Mouse (Mus musculus) embryonic facial prominence, embryonic 12.5 days (tissue): ENCODE results near the gene Dclre1c. TPM values are rescaled to one million over a fixed set of nuclear protein-coding genes. Genes with fewer than 3 reads are reported as not detected.

Experiments used
- ATAC-seq: fragments of 200-750 bp; cut with Nextera tagmentation; 2 replicates; pipeline ENCODE4 v1.8.0; 2017; ENCODE audit not compliant: insufficient number of reproducible peaks, insufficient read depth, low FRiP score, low TSS enrichment
- H3K27ac ChIP-seq: fragments of 300-500 bp; sonication (generic); 2 replicates; pipeline ENCODE4 v1.5.1; 2016; ENCODE audit warnings: mild to moderate bottlenecking
- H3K27me3 ChIP-seq: fragments of 300-500 bp; sonication (generic); 2 replicates; pipeline ENCODE4 v1.6.1; 2016; ENCODE audit warnings: mild to moderate bottlenecking, moderate library complexity
- H3K36me3 ChIP-seq: fragments of 300-500 bp; sonication (generic); 2 replicates; pipeline ENCODE4 v1.6.1; 2016; ENCODE audit warnings: mild to moderate bottlenecking
- H3K4me1 ChIP-seq: fragments of 300-500 bp; sonication (generic); 2 replicates; pipeline ENCODE4 v1.6.1; 2016
- H3K4me2 ChIP-seq: fragments of 300-500 bp; sonication (generic); replicated peaks from 2 replicates; pipeline ENCODE4 v1.6.1; 2016; ENCODE audit warnings: mild to moderate bottlenecking, moderate library complexity
- H3K4me3 ChIP-seq: fragments of 300-500 bp; sonication (generic); 2 replicates; pipeline ENCODE4 v1.5.1; 2016; ENCODE audit warnings: mild to moderate bottlenecking
- H3K9ac ChIP-seq: fragments of 300-500 bp; sonication (generic); 2 replicates; pipeline ENCODE4 v1.6.1; 2016; ENCODE audit warnings: mild to moderate bottlenecking, moderate library complexity
- H3K9me3 ChIP-seq: fragments of 300-500 bp; sonication (generic); 2 replicates; pipeline ENCODE4 v1.6.1; 2016; ENCODE audit warnings: mild to moderate bottlenecking, moderate library complexity
- WGBS: fragments of 180-500 bp; shearing (Covaris S2); methylation state at CpG from one replicate; pipeline ENCODE4 v1.1.7; 2016; 5-methylcytosine and 5-hydroxymethylcytosine counted together
- polyA plus RNA-seq: library from polyadenylated mRNA; unstranded; fragments of >200 nt; fragmentation: Nextera tagmentation; extraction: Ambion mirVana; gene quantifications from 2 replicates; pipeline ENCODE4 v1.2.1, GENCODE M21; 2016

The Dclre1c gene
- polyA plus RNA-seq, 1 experiment from 2014 or later: 7.1 TPM

GRCm38 (mm10) chr2:3475746-3476251 lies 51.9 kb downstream of the Dclre1c start:
- H3K4me3 ChIP-seq: 0 out of 2 replicates have a peak overlapping the region, but pooled peaks have one; percentile 90
- 67% methylated on average over 3 of the region's 3 CpGs for WGBS
- no peaks in the 10 kb centered on the region for H3K27me3 ChIP-seq
- no peak overlapping the region for H3K9ac ChIP-seq
- no peak for ATAC-seq
- peaks cover 10% of the 10 kb centered on the region for H3K4me1 ChIP-seq
- peak overlapping the region; percentile 68 for H3K4me2 ChIP-seq
- H3K36me3 ChIP-seq: peaks cover 4% of the 10 kb centered on the region; the same call in 1 of the 2 replicates
- no peaks in the 10 kb centered on the region for H3K9me3 ChIP-seq
- no peak overlapping the region for H3K27ac ChIP-seq

GRCm38 (mm10) chr2:3480239-3480638 lies 56.3 kb downstream of the Dclre1c start:
- no peak for ATAC-seq
- Histone ChIP-seq H3K36me3 (no peaks in the 10 kb centered on the region), H3K4me2 (no peak overlapping the region), H3K4me3 (no peak overlapping the region), H3K9me3 (no peaks in the 10 kb centered on the region), H3K4me1 (0 out of 2 replicates have a peak, but pooled peaks cover 2% of the 10 kb centered on the region), H3K27me3 (no peaks in the 10 kb centered on the region), H3K9ac (no peak overlapping the region), H3K27ac (no peak overlapping the region)
- 79% methylated on average over 3 of the region's 3 CpGs for WGBS

GRCm38 (mm10) chr2:3489816-3490215 lies 65.9 kb downstream of the Dclre1c start:
- Histone ChIP-seq H3K27me3 (no peaks in the 10 kb centered on the region), H3K4me3 (no peak overlapping the region), H3K27ac (no peak overlapping the region), H3K9ac (no peak overlapping the region), H3K36me3 (peaks cover 54% of the 10 kb centered on the region), H3K9me3 (no peaks in the 10 kb centered on the region), H3K4me2 (no peak overlapping the region), H3K4me1 (no peaks in the 10 kb centered on the region)
- WGBS: 81% methylated on average over 3 of the region's 3 CpGs
- no peak for ATAC-seq

GRCm38 (mm10) chr2:3493833-3494409 lies 70.0 kb downstream of the Dclre1c start:
- no peaks in the 10 kb centered on the region for H3K4me1 ChIP-seq
- H3K4me2 ChIP-seq: no peak overlapping the region
- H3K9ac ChIP-seq: no peak overlapping the region
- 93% methylated on average over 3 of the region's 3 CpGs for WGBS
- ATAC-seq: no peak
- peaks cover 83% of the 10 kb centered on the region for H3K36me3 ChIP-seq
- no peak overlapping the region for H3K27ac ChIP-seq
- no peaks in the 10 kb centered on the region for H3K27me3 ChIP-seq
- H3K4me3 ChIP-seq: no peak overlapping the region
- no peaks in the 10 kb centered on the region for H3K9me3 ChIP-seq

GRCm38 (mm10) chr2:3499543-3499942 lies 75.6 kb downstream of the Dclre1c start:
- peaks cover 60% of the 10 kb centered on the region for H3K36me3 ChIP-seq
- no peaks in the 10 kb centered on the region for H3K27me3 ChIP-seq
- 89% methylated on average over 6 of the region's 6 CpGs for WGBS

GRCm38 (mm10) chr2:3500886-3501285 lies 77.0 kb downstream of the Dclre1c start:
- Histone ChIP-seq H3K4me2 (no peak overlapping the region), H3K36me3 (peaks cover 53% of the 10 kb centered on the region), H3K9me3 (no peaks in the 10 kb centered on the region), H3K4me3 (no peak overlapping the region), H3K27me3 (no peaks in the 10 kb centered on the region), H3K27ac (no peak overlapping the region), H3K9ac (no peak overlapping the region), H3K4me1 (no peaks in the 10 kb centered on the region)
- ATAC-seq: no peak
- WGBS: 96% methylated on average over 5 of the region's 5 CpGs

More at GRCm38 (mm10) chr2:3499543-3499942, 75.6 kb downstream of the Dclre1c start:
- Histone ChIP-seq H3K4me3 (no peak overlapping the region), H3K9me3 (no peaks in the 10 kb centered on the region), H3K9ac (no peak overlapping the region), H3K4me1 (no peaks in the 10 kb centered on the region), H3K4me2 (no peak overlapping the region), H3K27ac (no peak overlapping the region)
- ATAC-seq: no peak

GRCm38 (mm10) chr2:3512076-3512475 lies 88.1 kb downstream of the Dclre1c start:
- Histone ChIP-seq H3K4me1 (peaks cover 9% of the 10 kb centered on the region), H3K9me3 (no peaks in the 10 kb centered on the region), H3K27me3 (no peaks in the 10 kb centered on the region), H3K36me3 (peaks cover 20% of the 10 kb centered on the region), H3K4me2 (peak overlapping the region; percentile 77), H3K27ac (peak overlapping the region; percentile 80; the same call in 1 of the 2 replicates), H3K4me3 (peak overlapping the region; percentile 77), H3K9ac (peak overlapping the region; percentile 86)
- WGBS: under 1% methylated on average over 15 of the region's 15 CpGs
- no peak for ATAC-seq

GRCm38 (mm10) chr2:3512552-3513454 lies 88.9 kb downstream of the Dclre1c start, which contains the start of the genes Gm45902, Hspa14 and Cdnf:
Gene Gm45902, minus strand, starts transcription at chr2:3512790.
Gene Hspa14, minus strand, starts transcription at chr2:3512814.
Gene Cdnf, plus strand, starts transcription at chr2:3513030.
- peaks cover 16% of the 10 kb centered on the region for H3K36me3 ChIP-seq
- H3K4me3 ChIP-seq: peak within 1 kb of the TSS; percentile 77
- H3K9me3 ChIP-seq: no peaks in the 10 kb centered on the region
- H3K27ac ChIP-seq: peak within 1 kb of the TSS; percentile 80; the same call in 1 of the 2 replicates
- H3K4me1 ChIP-seq: peaks cover 9% of the 10 kb centered on the region
- ATAC-seq: peak; percentile 100
- peak within 1 kb of the TSS; percentile 86 for H3K9ac ChIP-seq
- H3K4me2 ChIP-seq: peak within 1 kb of the TSS; percentile 77
- under 1% methylated on average over 60 of the region's 60 CpGs for WGBS
- H3K27me3 ChIP-seq: no peaks in the 10 kb centered on the region

Other genes starting within 250 kb of the Dclre1c start
- gene Nmt2, start 139.9 kb upstream of the Dclre1c start, polyA plus RNA-seq: 44.0 and 45.1 TPM in 2 replicates
- gene Rpp38, start 91.5 kb upstream of the Dclre1c start, polyA plus RNA-seq: 17.9 and 19.4 TPM in 2 replicates
- gene Acbd7, start 88.0 kb upstream of the Dclre1c start, polyA plus RNA-seq: 0.79 and 1.7 TPM in 2 replicates
- not detected in 2 replicates for gene Olah, start 26.9 kb upstream of the Dclre1c start, polyA plus RNA-seq
- 1.3 TPM in 1 of 2 replicates, not detected in the other for gene Meig1, start 1.5 kb upstream of the Dclre1c start, polyA plus RNA-seq
- 28.5 and 31.2 TPM in 2 replicates for gene Suv39h2, start 50.9 kb downstream of the Dclre1c start, polyA plus RNA-seq
- gene Gm45902, start 88.7 kb downstream of the Dclre1c start, polyA plus RNA-seq: 8.2 and 9.3 TPM in 2 replicates
- gene Hspa14, start 88.7 kb downstream of the Dclre1c start, polyA plus RNA-seq: 104 and 105 TPM in 2 replicates
- gene Cdnf, start 88.9 kb downstream of the Dclre1c start, polyA plus RNA-seq: 0.05 and 0.11 TPM in 2 replicates
- gene Fam107b, start 146.4 kb downstream of the Dclre1c start, polyA plus RNA-seq: 39.6 and 43.9 TPM in 2 replicates